Mouse (Mus musculus) spleen, embryonic (tissue): Measurements from ENCODE around the gene Pkn2.

Source experiments
- CTCF ChIA-PET: fragments of 350-600 bp; sonication (Branson Sonifier 250); formaldehyde crosslinking; loops from one replicate; lab custom pipeline; 2022; lab: Charles Lee

The Pkn2 gene

GRCm38 (mm10) chr3:142834024-142834423, 47.8 kb downstream of the Pkn2 start:
- CTCF ChIA-PET = interaction anchor here (0.6 kb wide), 1 partner anchor 305 kb away, joined by 5 read pairs; no protein-coding TSS in a partner anchor

DNA sequence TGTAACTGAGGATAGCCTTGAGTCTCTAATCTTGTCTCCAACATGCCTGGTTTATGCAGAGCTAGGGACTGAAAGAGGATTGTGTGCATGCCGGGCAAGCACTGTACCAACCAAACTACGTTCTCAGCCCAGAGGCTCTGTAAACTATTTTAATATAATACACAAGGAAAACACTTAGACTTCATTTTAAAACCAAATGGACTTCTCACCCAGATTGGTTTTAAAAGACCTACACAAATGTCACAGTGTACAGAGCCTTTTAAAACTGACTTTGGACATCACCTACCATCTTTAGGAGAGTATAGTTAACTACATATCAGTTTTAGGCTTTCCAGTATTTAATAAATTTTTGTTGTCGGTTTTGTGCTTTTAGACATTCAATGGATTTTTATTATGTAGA, 48.9 kb downstream of the Pkn2 start:
- CTCF ChIA-PET = no interaction called here

- CTCF ChIA-PET = no interaction called here
These were observed 55.2 kb downstream of the Pkn2 start for GRCm38 (mm10) chr3:142826449-142827146.

DNA sequence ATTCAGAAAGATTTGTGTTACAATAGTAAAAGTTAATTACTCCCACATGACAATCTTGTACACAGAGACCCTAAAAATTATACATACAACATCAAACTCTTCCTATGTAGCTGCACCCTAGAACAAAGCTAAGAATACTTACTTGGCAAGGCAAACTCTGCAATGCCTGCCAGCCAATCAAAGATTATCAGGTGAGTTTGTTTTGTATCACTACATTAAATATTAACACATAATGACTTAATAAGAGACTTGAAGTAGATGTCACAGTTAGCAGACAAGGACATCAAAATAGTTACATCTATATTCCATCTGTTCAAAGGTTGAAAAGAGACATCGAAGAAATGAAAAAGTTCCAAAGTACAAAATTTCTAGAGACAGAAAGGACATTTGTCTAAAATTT, 58.2 kb downstream of the Pkn2 start:
- CTCF ChIA-PET = no interaction called here

DNA sequence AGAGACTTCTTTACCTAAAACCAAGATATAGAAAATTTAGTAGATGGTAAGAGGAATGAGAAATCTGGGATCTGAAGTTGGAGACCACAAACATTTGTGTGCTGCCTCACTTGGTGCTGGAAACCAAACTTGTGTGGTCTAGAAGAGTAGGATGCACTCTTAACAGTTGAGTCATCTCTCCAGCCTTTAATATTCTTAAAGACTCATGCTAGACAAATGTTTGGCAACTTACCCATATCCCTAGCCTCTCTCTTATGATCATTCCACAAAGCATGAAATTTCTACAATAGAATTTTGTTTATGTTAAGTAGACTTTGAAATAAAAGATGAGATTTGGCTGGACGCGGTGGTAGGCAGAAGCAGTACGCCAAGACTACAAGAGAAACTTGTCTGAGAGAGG, 64.3 kb downstream of the Pkn2 start:
- CTCF ChIA-PET = no interaction called here

DNA sequence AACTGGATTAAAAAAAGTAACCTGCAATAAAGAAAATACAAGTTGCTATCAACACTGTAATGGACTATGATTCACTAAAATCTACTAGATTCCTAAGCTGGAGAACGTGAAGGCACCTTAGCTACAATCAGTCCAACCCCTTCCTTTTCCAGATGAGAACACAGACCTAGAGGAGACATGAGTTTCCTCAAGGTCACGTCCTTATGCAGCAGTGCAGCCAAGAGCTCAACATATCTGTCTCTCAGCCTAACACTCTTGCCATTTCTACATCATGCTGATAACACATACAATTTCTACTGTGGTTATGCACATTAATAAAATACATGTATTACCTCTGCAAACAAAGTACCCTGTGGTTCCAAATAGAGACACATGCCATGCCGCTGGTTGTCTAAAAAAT, 70.2 kb downstream of the Pkn2 start:
- CTCF ChIA-PET = no interaction called here

- CTCF ChIA-PET = no interaction called here
These were observed 86.2 kb downstream of the Pkn2 start for GRCm38 (mm10) chr3:142795587-142795986.

GRCm38 (mm10) chr3:142786423-142787072, 95.3 kb downstream of the Pkn2 start:
- CTCF ChIA-PET = no interaction called here

GRCm38 (mm10) chr3:142777227-142777626, 104.6 kb downstream of the Pkn2 start:
- CTCF ChIA-PET = no interaction called here

DNA sequence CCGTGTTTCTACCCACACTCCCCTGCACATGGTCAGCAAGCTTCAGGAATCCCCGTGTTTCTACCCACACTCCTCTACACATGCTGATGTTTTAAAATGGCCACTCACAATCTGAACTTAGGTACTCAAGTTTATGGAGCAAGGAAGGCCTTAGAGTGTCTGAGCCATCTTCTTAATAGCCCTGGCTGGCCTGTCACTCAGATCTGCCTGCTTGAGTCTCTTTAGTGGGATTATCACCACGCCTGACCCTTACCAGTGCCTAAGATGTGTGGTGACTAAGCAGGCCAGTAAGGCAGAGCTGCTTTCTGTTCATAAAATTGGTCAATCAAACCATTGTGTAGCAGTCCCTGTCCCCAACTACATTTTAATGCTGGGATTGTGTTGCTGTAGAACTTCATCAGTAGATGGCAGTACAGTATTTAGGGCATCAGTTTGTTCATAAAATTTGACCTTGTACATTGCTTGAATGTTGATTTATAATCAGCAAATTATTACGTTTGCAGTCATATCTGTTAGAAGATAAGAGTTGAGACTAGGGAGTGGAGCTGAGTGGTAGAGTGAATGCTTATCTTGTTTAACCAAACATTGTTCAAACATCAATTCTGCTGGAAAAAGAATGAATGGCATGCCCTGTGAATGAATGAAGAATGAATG, 108.1 kb downstream of the Pkn2 start:
- CTCF ChIA-PET = no interaction called here

GRCm38 (mm10) chr3:142770518-142770917, 111.3 kb downstream of the Pkn2 start:
- CTCF ChIA-PET = no interaction called here

DNA sequence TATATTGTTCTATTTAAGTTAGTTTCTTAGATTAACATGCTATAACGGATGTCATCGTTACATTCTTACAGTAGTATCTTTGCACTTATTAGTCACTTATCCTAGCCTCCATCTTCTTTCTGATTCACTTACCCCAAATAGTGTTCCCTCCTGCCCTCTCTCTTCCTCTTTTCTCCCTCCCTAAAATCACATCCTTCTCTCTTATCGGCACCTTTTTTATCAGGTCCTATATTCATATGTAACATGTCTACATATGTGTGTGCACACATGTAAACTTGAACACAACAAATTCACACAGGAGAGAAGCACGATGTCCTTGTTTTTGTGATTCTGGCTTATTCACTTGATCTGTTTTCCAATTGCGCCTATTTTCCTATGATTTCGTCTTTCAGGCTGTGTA, 113.3 kb downstream of the Pkn2 start:
- CTCF ChIA-PET = no interaction called here

- CTCF ChIA-PET = no interaction called here
These were observed 116.0 kb downstream of the Pkn2 start for GRCm38 (mm10) chr3:142765778-142766165.

- CTCF ChIA-PET = no interaction called here
These were observed 116.6 kb downstream of the Pkn2 start, which contains the start of gene Gtf2b for GRCm38 (mm10) chr3:142764995-142765777. Gene Gtf2b (plus strand): TSS chr3:142765045.

- CTCF ChIA-PET = no interaction called here
These were observed 121.4 kb downstream of the Pkn2 start for GRCm38 (mm10) chr3:142760356-142760755.

GRCm38 (mm10) chr3:142758593-142758992, 123.2 kb downstream of the Pkn2 start:
- CTCF ChIA-PET = no interaction called here

DNA sequence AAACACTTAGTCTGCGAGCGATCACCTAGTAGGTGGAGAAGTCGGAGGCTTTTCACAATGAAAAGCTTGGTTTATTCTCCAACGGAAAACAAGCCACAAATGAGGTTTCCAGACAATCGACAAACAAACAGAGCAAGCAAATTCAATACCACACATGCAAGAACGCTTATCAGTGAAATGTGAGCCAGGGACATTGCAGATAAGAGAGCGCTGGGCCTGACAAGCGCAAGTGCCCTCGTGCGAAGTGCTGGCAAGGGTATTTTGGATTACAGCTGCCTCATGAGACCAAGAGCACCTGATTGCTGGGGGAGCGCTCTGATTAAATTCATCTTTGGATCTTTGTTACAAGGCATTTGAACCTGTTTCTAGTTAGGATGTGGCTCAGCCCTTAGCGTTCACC, 124.0 kb downstream of the Pkn2 start:
- CTCF ChIA-PET = no interaction called here

DNA sequence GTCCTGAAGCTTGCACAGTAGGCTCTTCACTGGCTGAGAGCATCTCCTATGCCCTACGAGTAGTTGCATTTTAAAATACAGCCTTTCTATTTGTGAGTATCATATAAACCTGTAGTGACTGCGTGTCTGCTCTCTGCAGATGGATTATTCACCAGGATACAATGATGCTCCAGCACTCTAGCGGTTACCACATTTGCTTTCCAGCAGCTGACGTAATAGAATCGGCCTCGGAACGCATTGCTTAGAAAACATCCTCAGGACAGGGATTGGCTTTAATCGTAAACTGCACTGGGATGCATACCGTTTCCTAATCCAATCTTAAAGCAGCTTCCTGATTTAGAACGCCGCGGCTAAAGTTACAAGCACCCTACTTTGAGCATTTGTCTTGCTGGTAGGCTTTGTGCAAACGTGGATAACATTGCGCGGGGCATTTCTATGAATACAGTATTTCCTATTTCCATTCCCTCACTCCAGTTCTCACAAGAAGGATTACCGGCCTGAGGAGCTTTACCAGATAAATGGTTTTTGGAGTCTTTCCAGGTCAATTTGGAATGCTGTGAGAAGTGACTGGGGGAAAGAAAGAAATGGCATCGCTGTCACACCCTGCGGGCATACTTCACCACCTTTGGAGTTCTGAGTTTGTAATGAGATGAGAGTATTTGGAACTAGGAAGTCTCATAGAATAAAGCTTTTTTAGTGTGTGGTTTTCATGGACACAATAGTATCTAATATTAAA, 126.5 kb downstream of the Pkn2 start:
- CTCF ChIA-PET = no interaction called here

GRCm38 (mm10) chr3:142749131-142749530, 132.7 kb downstream of the Pkn2 start:
- CTCF ChIA-PET = interaction anchor here (0.6 kb wide), 1 partner anchor 82 kb away, joined by 3 read pairs; no protein-coding TSS in a partner anchor

- CTCF ChIA-PET = no interaction called here
These were observed 134.1 kb downstream of the Pkn2 start for GRCm38 (mm10) chr3:142747673-142748072.

- CTCF ChIA-PET = no interaction called here
These were observed 136.7 kb downstream of the Pkn2 start for GRCm38 (mm10) chr3:142745076-142745475.
